Comparison of ENCODE assay signal across 9 mouse cellular contexts in genomic region chr4:143298431-143299315, GRCm38 (mm10). TPM values are rescaled to one million over a fixed set of nuclear protein-coding genes. Genes with fewer than 3 reads are reported as not detected.
DNase-seq lines count a peak whose midpoint lies in the region; ATAC-seq and TF ChIP-seq lines count a peak whose summit lies in the region.
"Had no signal": no experiment of that assay in that cellular context is flagged by ENCODE, and none has a peak within 500 bp of the region (broad histone marks: within the 10 kb centered on the region; RNA-seq: fewer than 3 reads in every experiment).

No protein-coding gene starts in this region.

- no peak for TF ChIP-seq CTCF in liver, embryonic 14.5 days (IDR thresholded peaks at IDR 0.05; ENCODE audit: low read depth)

- peak overlapping the region; percentile 20; the same call in 1 of the 2 replicates for H3K9ac ChIP-seq in kidney, embryonic 14.5 days (ENCODE audit: low read depth, low read length)
- no peak overlapping the region for H3K9ac ChIP-seq in liver, embryonic 14.5 days (replicated peaks)
- peak overlapping the region; percentile 18; the same call in 1 of the 2 replicates for H3K9ac ChIP-seq in stomach, embryonic 14.5 days (replicated peaks; ENCODE audit: low read depth, low read length)

- H3K9me3 ChIP-seq in kidney, embryonic 14.5 days (ENCODE audit: control insufficient read depth, low read length): no peaks in the 10 kb centered on the region
- no peaks in the 10 kb centered on the region for H3K9me3 ChIP-seq in liver, embryonic 14.5 days (ENCODE audit: control insufficient read depth, low read length)
- H3K9me3 ChIP-seq in stomach, embryonic 14.5 days (ENCODE audit: control insufficient read depth, low read depth, low read length): no peaks in the 10 kb centered on the region

- peak overlapping the region; percentile 42 for H3K4me3 ChIP-seq in kidney, embryonic 14.5 days (ENCODE audit: low read length)
- H3K4me3 ChIP-seq in liver, embryonic 14.5 days (ENCODE audit: insufficient read depth in 1 of 2, low read depth in 2 of 2, low read length in 2 of 2): peak overlapping the region in 1 of 2 experiments; percentile 34; a peak in 1 of 4 replicates
- peak overlapping the region; percentile 36 for H3K4me3 ChIP-seq in stomach, embryonic 14.5 days (ENCODE audit: low read depth, low read length)

- H3K27ac ChIP-seq in kidney, embryonic 14.5 days (ENCODE audit: low read depth, low read length): no peak overlapping the region; the same call in 1 of the 2 replicates
- H3K27ac ChIP-seq in liver, embryonic 14.5 days: no peak overlapping the region
- H3K27ac ChIP-seq in stomach, embryonic 14.5 days (ENCODE audit: low read length): no peak overlapping the region

- no peaks in the 10 kb centered on the region for H3K36me3 ChIP-seq in kidney, embryonic 14.5 days (ENCODE audit: control insufficient read depth, insufficient read depth, low read length)
- H3K36me3 ChIP-seq in liver, embryonic 14.5 days (replicated peaks; ENCODE audit: control insufficient read depth, insufficient read depth, low read depth): no peaks in the 10 kb centered on the region
- no peaks in the 10 kb centered on the region for H3K36me3 ChIP-seq in stomach, embryonic 14.5 days (ENCODE audit: control insufficient read depth, insufficient read depth, low read length)
- H3K36me3 ChIP-seq: G1E had no signal

- TF ChIP-seq EP300 in liver, embryonic 14.5 days (IDR thresholded peaks at IDR 0.05; ENCODE audit: low read depth): no peak

- no peak for DNase-seq in kidney, adult 9 months
- peak; percentile 68 for DNase-seq in embryo, embryonic 11 days
- peak; percentile 11 to 17 for DNase-seq in heart, postnatal 14 days
- no peak for DNase-seq in liver, embryonic 14.5 days (ENCODE audit: low read depth in 3 of 3, low spot score in 3 of 3)
- no peak for DNase-seq in spleen, postnatal 14 days (ENCODE audit: low spot score in 2 of 2)
- no peak for DNase-seq in layer of hippocampus, adult 11-12 months (ENCODE audit: low spot score)

- WGBS in kidney, embryonic 14.5 days: 5% methylated on average over 24 of the region's 24 CpGs
- WGBS in liver, embryonic 14.5 days (ENCODE audit: insufficient replicate concordance): 6% methylated on average over 24 of the region's 24 CpGs
- WGBS in stomach, embryonic 14.5 days: 8% methylated on average over 24 of the region's 24 CpGs

- H3K27me3 ChIP-seq in kidney, embryonic 14.5 days (ENCODE audit: control insufficient read depth, insufficient read depth, low read length): no peaks in the 10 kb centered on the region
- H3K27me3 ChIP-seq in liver, embryonic 14.5 days (ENCODE audit: control insufficient read depth, insufficient read depth, low read length): peaks cover 22% of the 10 kb centered on the region
- no peaks in the 10 kb centered on the region for H3K27me3 ChIP-seq in stomach, embryonic 14.5 days (ENCODE audit: control insufficient read depth, insufficient read depth, low read length)

- peaks cover 45% of the 10 kb centered on the region; the same call in 1 of the 2 replicates for H3K4me1 ChIP-seq in kidney, embryonic 14.5 days (ENCODE audit: control insufficient read depth, insufficient read depth, low read length)
- H3K4me1 ChIP-seq in liver, embryonic 14.5 days (replicated peaks; ENCODE audit: control insufficient read depth in 2 of 2, insufficient read depth in 2 of 2, low read length in 1 of 2): no peaks in the 10 kb centered on the region
- peaks cover 12% of the 10 kb centered on the region for H3K4me1 ChIP-seq in stomach, embryonic 14.5 days (ENCODE audit: control insufficient read depth, insufficient read depth, low read length)

- intact Hi-C loops in heart, postnatal 14 days (cut with DNase I): no loop called here

- peak overlapping the region; percentile 51 for H3K4me2 ChIP-seq in kidney, embryonic 14.5 days (replicated peaks; ENCODE audit: low read depth, low read length)
- H3K4me2 ChIP-seq in liver, embryonic 14.5 days (ENCODE audit: low read depth): peak overlapping the region; percentile 32
- peak overlapping the region; percentile 75 for H3K4me2 ChIP-seq in stomach, embryonic 14.5 days (replicated peaks; ENCODE audit: low read depth, low read length)

- ATAC-seq in kidney, embryonic 14.5 days (ENCODE audit: low FRiP score, low TSS enrichment): peak; percentile 50
- ATAC-seq in liver, embryonic 14.5 days (ENCODE audit: insufficient read depth): no peak
- ATAC-seq in stomach, embryonic 14.5 days (ENCODE audit: insufficient number of reproducible peaks, insufficient read depth, low FRiP score, low read depth): no peak

RNA-seq across cellular contexts. Expression of gene Pdpn, which starts 0.7 kb away (rescaled TPM):
- 47.4 and 48.7 TPM in 2 replicates for polyA plus RNA-seq in kidney, embryonic 14.5 days (2014; fragmentation: Nextera tagmentation; extraction: Ambion mirVana)
- 10 to 100 TPM in 1 of 2 experiments, 1 to 10 TPM in 1; 8.8 to 10.5 TPM for total RNA-seq in heart, postnatal 14 days (2021)
- 0.29 and 0.47 TPM in 2 replicates for polyA plus RNA-seq in liver, embryonic 14.5 days (2012; rRNA removed)
- polyA plus RNA-seq in liver, embryonic 14.5 days (2014; fragmentation: Nextera tagmentation; extraction: Ambion mirVana): 0.95 and 1.0 TPM in 2 replicates
- polyA plus RNA-seq in stomach, embryonic 14.5 days (2014; fragmentation: Nextera tagmentation; extraction: Ambion mirVana): 35.4 and 41.3 TPM in 2 replicates
- polyA plus RNA-seq: G1E had no signal

RNA-seq across cellular contexts. Expression of gene Lrrc38, which starts 50.9 kb away (rescaled TPM):
- polyA plus RNA-seq in kidney, embryonic 14.5 days (2014; fragmentation: Nextera tagmentation; extraction: Ambion mirVana): not detected in 2 replicates
- under 1 TPM; 0.12 to 0.24 TPM for total RNA-seq in heart, postnatal 14 days (2021)
- not detected in 2 replicates for polyA plus RNA-seq in liver, embryonic 14.5 days (2012; rRNA removed)
- not detected in 2 replicates for polyA plus RNA-seq in liver, embryonic 14.5 days (2014; fragmentation: Nextera tagmentation; extraction: Ambion mirVana)
- not detected in 2 replicates for polyA plus RNA-seq in stomach, embryonic 14.5 days (2014; fragmentation: Nextera tagmentation; extraction: Ambion mirVana)
- total RNA-seq: G1E had no signal
- polyA plus RNA-seq: G1E had no signal

Comparison
In these comparisons a context has a peak if more than half of its experiments do, and no peak if none do; other contexts are left out.
1. DNase-seq: peak in embryo, embryonic 11 days (single experiment) and heart, postnatal 14 days (2 of 2); none in kidney, adult 9 months (single experiment), liver, embryonic 14.5 days (0 of 3), spleen, postnatal 14 days (0 of 2) and layer of hippocampus, adult 11-12 months (single experiment).
2. RNA of gene Pdpn, which starts 0.7 kb away (polyA plus RNA-seq): 47.4 to 48.7 TPM in kidney, embryonic 14.5 days and 35.4 to 41.3 TPM in stomach, embryonic 14.5 days; 0.29 to 1.0 TPM in liver, embryonic 14.5 days; every median in the first group is over 10 times any median in the second.
3. Peak in every context shown above with its lines, with median percentiles within 50 percentile points of each other: H3K4me2 ChIP-seq.